Mouse (Mus musculus) bone marrow macrophage, adult 2 months (primary cell): ENCODE measurements around the gene Vamp2. TPM values are rescaled to one million over a fixed set of nuclear protein-coding genes. Genes with fewer than 3 reads are reported as not detected.

Experiments
- H3K27ac ChIP-seq: 2 replicates; pipeline ENCODE4 v1.5.1; 2012; ENCODE audit warnings: low read depth, low read length; ENCODE audit not compliant: insufficient read depth
- H3K4me1 ChIP-seq: 2 replicates; pipeline ENCODE4 v1.6.1; 2012; ENCODE audit warnings: low read length; ENCODE audit not compliant: control insufficient read depth, insufficient read depth
- H3K4me3 ChIP-seq: 2 replicates; pipeline ENCODE4 v1.5.1; 2012; ENCODE audit warnings: mild to moderate bottlenecking, low read length, moderate library complexity; ENCODE audit not compliant: insufficient read depth
- CTCF ChIP-seq: IDR thresholded peaks from 2 replicates; pipeline ENCODE4 v1.5.1; 2012; ENCODE audit warnings: low read depth, mild to moderate bottlenecking, low read length, moderate library complexity
- POLR2A ChIP-seq: IDR thresholded peaks from 2 replicates; pipeline ENCODE4 v1.6.1; 2012; ENCODE audit warnings: mild to moderate bottlenecking, low read depth, low read length, borderline replicate concordance
- polyA plus RNA-seq: library from polyadenylated mRNA; stranded (reverse); fragments of >200 nt; gene quantifications from 2 replicates; pipeline ENCODE4 v1.2.4, GENCODE M21; 2012; ENCODE audit not compliant: missing spikeins, insufficient read depth, insufficient read length

Vamp2 gene
- polyA plus RNA-seq, 1 experiment = 79.4 TPM

- Histone ChIP-seq H3K4me3 (peak within 1 kb of the TSS; percentile 72), H3K27ac (no peak within 1 kb of the TSS), H3K4me1 (peaks cover 16% of the 10 kb centered on the region)
- no peak for TF ChIP-seq CTCF
- no peak for TF ChIP-seq POLR2A
These were observed 32.1 kb downstream of the Vamp2 start, which contains the start of gene Hes7 for GRCm38 (mm10) chr11:69120221-69121000. Gene Hes7 (plus strand): TSS chr11:69120404.

GRCm38 (mm10) chr11:69121001-69121740 lies 32.9 kb downstream of the Vamp2 start:
- no peak overlapping the region for H3K27ac ChIP-seq
- peaks cover 16% of the 10 kb centered on the region for H3K4me1 ChIP-seq
- peak overlapping the region; percentile 72 for H3K4me3 ChIP-seq
- TF ChIP-seq POLR2A (no peak), CTCF (no peak)

- Histone ChIP-seq H3K4me1 (peaks cover 19% of the 10 kb centered on the region), H3K27ac (no peak overlapping the region), H3K4me3 (peak overlapping the region; percentile 72)
- TF ChIP-seq CTCF (no peak), POLR2A (no peak)
These were observed 33.5 kb downstream of the Vamp2 start for GRCm38 (mm10) chr11:69121741-69122335.

DNA sequence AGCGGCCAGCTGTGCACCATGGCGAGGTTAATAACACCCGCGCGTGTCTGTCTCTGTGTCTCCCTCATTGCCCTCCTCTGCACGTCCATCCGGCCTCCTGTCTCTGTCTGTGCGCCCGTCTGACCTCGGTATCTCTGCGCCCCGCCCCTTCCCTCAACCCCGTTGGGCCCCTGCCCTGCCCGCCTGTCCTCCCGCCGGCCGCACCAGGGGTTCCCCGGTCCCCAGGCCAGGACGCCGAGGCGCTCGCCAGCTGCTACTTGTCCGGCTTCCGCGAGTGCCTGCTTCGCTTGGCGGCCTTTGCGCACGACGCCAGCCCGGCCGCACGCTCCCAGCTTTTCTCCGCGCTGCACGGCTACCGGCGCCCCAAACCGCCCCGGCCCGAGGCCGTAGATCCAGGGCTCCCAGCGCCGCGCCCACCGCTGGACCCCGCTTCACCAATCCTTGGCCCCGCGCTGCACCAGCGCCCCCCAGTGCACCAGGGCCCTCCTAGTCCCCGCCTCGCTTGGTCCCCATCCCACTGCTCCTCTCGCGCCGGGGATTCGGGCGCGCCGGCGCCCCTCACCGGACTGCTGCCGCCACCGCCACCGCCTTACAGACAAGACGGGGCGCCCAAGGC lies 34.2 kb downstream of the Vamp2 start, which contains the start of gene 9130213A22Rik:
Gene 9130213A22Rik (minus strand): TSS at position 254 of the 616 bp plus-strand sequence.
- Histone ChIP-seq H3K4me3 (peak within 1 kb of the TSS; percentile 79), H3K27ac (no peak within 1 kb of the TSS), H3K4me1 (peaks cover 19% of the 10 kb centered on the region)
- TF ChIP-seq POLR2A = no peak
- TF ChIP-seq CTCF = no peak

- peaks cover 19% of the 10 kb centered on the region for H3K4me1 ChIP-seq
- TF ChIP-seq CTCF (no peak), POLR2A (no peak)
- peak overlapping the region; percentile 79 for H3K4me3 ChIP-seq
- no peak overlapping the region for H3K27ac ChIP-seq
These were observed 34.9 kb downstream of the Vamp2 start for GRCm38 (mm10) chr11:69123056-69123692.

DNA sequence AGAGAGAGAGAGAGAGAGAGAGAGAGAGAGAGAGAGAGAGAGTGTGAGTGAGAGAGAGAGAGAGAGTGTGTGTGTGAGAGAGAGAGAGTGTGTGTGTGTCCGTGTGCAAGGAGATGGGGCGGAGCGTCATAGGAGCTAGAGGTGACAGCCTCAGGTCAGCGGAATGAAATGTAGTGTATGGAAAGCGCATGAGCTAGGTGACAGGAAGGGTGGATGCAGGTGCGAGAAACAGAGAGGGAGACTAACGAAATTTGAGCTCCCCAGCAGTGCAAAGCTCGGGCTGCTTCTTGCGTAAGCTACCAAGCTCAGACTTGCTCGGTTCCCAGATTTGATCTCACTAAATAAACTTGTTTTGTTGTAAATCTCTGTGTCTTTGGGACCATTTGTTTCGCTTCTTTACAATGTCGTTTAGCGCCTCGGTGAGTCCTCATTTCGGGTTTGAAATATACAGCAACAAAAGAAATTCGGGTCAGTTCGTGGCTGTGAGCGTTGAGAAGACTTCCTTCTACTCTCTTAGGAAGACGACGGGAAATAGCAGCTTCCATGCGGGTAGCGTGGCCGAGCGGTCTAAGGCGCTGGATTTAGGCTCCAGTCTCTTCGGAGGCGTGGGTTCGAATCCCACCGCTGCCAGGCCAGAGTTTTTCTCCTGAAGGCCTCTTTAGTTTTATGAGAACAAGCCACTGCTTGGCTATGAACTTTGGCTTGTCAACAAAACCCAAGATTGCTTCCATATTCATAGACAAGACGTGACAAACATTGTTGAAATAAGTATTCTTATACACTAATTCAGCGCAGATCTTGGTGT lies 35.6 kb downstream of the Vamp2 start:
- Histone ChIP-seq H3K4me3 (peak overlapping the region; percentile 79), H3K4me1 (peaks cover 18% of the 10 kb centered on the region), H3K27ac (peak overlapping the region; percentile 64)
- TF ChIP-seq POLR2A = no peak

DNA sequence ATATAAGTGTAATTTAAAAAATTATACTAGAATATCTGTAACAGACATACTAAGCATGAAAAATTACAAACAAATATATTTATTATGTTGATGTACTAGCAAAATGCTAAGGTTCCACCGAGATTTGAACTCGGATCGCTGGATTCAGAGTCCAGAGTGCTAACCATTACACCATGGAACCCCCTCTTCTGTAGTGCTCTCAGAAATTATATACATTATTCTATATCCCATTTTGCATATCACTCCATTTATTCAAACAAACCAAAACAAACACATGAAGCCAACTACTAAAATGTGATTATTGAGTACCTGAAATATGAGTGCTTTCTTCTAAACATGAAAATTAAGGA lies 36.2 kb downstream of the Vamp2 start:
- Histone ChIP-seq H3K4me1 (peaks cover 16% of the 10 kb centered on the region), H3K27ac (no peak overlapping the region), H3K4me3 (no peak overlapping the region)
- no peak for TF ChIP-seq POLR2A
- no peak for TF ChIP-seq CTCF

GRCm38 (mm10) chr11:69125041-69125851 lies 37.0 kb downstream of the Vamp2 start:
- H3K27ac ChIP-seq = no peak overlapping the region
- peak overlapping the region; percentile 56 for H3K4me3 ChIP-seq
- TF ChIP-seq POLR2A (no peak), CTCF (peak; percentile 69)
- H3K4me1 ChIP-seq = peaks cover 15% of the 10 kb centered on the region
